Mouse (Mus musculus) hindlimb bud, embryonic 11.5 days (tissue): ENCODE data around the gene Zfp568.
A peak's percentile ranks its signal among the peaks of the same experiment; 100 is the strongest.
"Not testable (repeated sequence)": the region's sequence is repeated elsewhere in the genome, so short reads cannot be mapped to it uniquely, and the experiment has no call there.

Source experiments
- DNase-seq: peaks from one replicate; pipeline ENCODE4 v3.0.0-alpha.2; 2012; ENCODE audit warnings: low read depth, low spot score; ENCODE audit errors: extremely low spot score

The Zfp568 gene

GRCm38 (mm10) chr7:29983690-29984380, at the start of gene Zfp568:
Gene Zfp568, plus strand, starts transcription at chr7:29983955.
- peak; percentile 79 for DNase-seq

DNA sequence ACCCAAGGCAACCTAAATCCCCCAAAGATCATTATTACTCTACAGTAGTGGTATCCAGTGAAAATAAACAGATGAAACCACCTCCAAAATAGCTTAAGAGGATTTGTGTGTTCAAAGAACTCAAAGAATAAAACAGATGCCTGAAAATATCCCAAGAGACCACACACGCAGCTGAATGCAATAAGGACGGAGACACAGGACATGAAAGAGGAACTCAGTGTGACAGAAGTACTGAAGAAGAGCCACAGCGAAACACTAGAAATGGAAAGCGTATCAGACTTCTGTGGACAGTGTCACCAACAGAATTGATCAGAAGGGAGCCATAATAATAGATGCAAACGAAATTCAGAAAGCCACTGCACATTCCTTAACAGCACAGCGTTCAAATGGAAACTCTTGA, 44.9 kb upstream of the Zfp568 start:
- no peak for DNase-seq

GRCm38 (mm10) chr7:29941027-29941426, 42.7 kb upstream of the Zfp568 start:
- DNase-seq: no peak

GRCm38 (mm10) chr7:29942740-29943139, 41.0 kb upstream of the Zfp568 start:
- DNase-seq: no peak

DNA sequence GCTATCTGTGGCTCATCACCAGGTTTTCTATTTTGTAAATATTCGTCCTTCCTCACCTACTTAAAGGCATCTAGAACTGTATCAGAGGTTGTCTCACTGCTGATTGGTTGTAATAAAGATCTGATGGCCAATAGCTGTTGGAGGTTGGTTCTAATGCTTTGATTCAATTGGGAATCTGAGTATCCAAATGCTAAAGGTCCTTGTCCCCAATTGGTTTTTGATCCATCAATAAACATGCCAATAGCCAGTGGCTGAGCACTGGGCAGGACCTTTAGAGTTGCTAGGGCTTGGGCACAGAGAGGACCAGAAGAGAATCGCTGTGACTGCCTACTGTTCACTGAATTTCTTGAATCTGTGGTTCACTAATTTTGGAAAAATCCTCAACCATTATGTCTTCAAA, 40.0 kb upstream of the Zfp568 start:
- no peak for DNase-seq

GRCm38 (mm10) chr7:29944201-29944600, 39.6 kb upstream of the Zfp568 start:
- DNase-seq: no peak

GRCm38 (mm10) chr7:29953086-29953485, 30.7 kb upstream of the Zfp568 start:
- DNase-seq: no peak

GRCm38 (mm10) chr7:29953513-29954401, 30.0 kb upstream of the Zfp568 start, which contains the start of gene Zfp74:
Gene Zfp74, minus strand, starts transcription at chr7:29954089.
- DNase-seq: peak; percentile 60

DNA sequence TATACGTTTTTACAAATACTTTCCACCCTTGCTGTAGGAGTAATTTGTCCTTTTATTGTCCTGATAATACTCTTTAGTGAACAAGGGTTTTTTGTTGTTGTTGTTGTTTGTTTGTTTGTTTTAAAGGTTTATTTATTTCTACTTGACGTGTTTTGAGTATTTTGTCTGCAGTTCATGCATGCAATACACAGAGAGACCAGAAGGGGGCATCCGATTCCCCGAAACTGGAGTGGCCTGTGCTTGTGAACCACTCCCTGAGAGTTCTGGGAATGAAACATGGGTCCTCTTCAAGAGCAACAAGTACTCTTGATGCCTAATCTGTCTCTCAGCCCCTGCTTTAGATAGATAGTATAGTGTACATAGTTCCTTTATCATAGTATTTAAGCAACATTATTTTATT, 29.0 kb upstream of the Zfp568 start:
- DNase-seq: peak; percentile 22

DNA sequence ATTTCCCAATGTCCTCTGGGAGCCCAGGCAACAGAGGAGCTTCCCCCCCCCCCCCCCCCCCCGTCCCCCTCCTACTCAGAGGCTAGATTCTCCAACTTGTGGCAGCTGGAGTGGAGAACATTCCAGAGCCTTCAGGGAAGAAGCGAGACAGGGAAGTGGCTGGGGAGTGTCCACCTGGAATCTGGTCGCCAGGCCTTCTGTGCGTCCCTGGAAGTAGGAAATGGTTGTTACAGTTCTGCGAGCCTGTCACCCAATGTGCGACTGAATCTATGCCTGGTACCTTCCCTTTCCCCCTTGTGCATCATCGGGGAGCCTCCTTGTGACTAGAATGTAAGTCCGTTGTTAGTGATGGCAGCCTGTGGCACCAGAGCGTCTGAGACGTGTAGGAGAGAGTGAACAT, 27.5 kb upstream of the Zfp568 start:
- DNase-seq: no peak

GRCm38 (mm10) chr7:29958125-29958724, 25.5 kb upstream of the Zfp568 start:
- DNase-seq: no peak

DNA sequence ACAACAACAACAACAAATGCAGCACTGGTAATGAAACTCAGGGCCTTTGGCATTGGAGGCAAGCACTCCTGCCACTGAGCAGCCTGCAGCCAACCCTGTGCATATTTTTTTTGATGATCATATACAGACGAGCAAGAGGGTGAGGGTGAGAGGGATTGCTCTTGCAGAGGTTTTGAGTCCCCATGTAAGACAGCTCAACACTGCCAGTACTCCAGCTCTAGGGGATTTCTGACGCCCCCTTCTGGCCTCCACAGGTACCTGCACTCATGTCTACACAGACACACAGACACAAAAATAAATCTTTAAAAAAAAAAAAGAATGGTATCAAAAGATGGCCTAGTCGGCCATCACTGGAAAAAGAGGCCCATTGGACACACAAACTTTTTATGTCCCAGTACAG, 24.8 kb upstream of the Zfp568 start:
- no peak for DNase-seq

- DNase-seq: not testable (repeated sequence)
Measured at GRCm38 (mm10) chr7:29965115-29965810, 18.5 kb upstream of the Zfp568 start.

DNA sequence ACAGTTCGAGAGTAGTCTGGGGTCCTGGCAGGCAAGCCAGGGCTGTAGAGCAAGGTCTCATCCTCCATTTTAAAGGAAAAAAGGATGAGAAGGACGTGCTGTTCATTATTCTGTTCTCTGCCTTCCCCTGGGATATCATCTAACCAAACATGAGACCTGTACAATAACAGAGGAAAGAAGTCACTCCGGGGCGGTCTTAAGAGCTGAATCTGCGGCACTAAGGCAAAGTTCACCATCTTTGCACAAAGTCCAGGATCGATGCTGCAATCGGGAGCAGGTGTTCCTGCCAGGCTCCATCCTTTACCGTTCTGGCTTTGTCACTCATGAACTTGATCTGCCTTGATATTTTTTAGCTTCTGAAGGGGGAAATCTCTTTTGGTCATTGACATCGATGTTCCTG, 13.1 kb upstream of the Zfp568 start:
- DNase-seq: no peak

DNA sequence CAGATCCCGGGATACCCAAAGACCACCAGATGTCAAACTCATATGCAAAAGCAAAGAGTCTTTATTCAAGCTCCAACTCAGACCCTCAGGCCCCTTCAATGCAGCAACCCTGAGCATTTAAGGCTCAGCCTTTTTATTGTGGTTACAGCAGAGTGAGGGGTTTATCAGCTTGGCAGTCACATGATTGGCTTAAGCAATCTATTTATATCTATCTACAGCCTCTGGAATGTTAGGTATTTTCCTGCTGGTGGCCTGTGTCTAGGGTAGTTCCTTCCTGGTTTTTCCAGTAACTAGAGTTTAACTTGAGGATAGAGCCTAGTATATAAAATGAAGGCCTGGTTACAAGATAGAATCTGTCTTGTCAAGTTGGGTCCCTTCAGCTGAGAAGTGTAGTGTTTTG, 3.0 kb upstream of the Zfp568 start:
- no peak for DNase-seq

- DNase-seq: no peak
Measured at GRCm38 (mm10) chr7:29981455-29981854, 2.3 kb upstream of the Zfp568 start.

GRCm38 (mm10) chr7:29981860-29982259, 1.9 kb upstream of the Zfp568 start:
- DNase-seq: no peak

DNA sequence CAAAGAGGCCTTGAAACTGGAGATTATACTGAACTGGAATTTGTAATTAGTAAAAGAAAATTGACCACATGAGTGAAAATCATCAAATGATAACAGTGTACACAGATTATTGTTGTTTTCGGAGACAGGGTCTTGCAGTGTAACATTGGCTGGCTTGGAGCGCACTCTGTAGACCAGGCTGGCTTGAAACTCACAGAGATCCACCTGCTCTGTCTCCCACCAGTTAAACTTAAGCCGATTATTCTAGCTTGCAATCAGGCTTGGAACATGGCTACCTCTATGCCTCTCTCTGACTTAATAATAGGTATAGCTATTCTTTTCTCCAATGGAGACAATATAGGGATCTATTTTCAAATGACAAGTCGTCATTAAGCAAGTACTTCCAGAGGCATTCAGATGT, 1.4 kb upstream of the Zfp568 start:
- DNase-seq: no peak

GRCm38 (mm10) chr7:29982931-29983330, 824 bp upstream of the Zfp568 start:
- DNase-seq: no peak

- DNase-seq: no peak
Measured at GRCm38 (mm10) chr7:29983340-29983689, 440 bp upstream of the Zfp568 start.

DNA sequence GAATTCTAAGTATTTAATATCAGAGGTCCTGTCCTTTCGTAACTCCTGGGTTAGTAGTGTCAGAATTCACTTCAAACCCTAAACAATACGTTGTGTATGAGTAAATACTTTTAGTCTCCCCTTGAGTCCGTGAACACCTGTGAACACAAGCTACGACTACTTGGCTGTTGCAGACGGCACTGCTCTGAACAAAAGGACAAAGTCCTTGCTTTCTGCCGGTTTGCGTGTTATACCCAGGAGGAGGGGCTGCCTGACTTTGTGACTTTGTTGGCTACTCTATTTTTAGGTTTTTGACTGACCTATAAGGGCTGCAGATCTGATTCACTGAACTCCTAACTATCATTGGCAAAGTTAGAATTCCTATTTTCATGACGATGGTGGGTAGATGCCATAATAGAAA, 2.3 kb downstream of the Zfp568 start:
- DNase-seq: no peak
